Comparison of ENCODE assay signal across 16 mouse cellular contexts in genomic region chr11:52060315-52060714, GRCm38 (mm10).
"Had no signal": no experiment of that assay in that cellular context is flagged by ENCODE, and none has a peak within 500 bp of the region (broad histone marks: within the 10 kb centered on the region; RNA-seq: fewer than 3 reads in every experiment).

No protein-coding gene starts in this region.

- H3K4me2 ChIP-seq: neural tube, embryonic 13.5 days; neural tube, embryonic 15.5 days; stomach, embryonic 15.5 days had no signal

- H3K9me3 ChIP-seq: neural tube, embryonic 13.5 days; neural tube, embryonic 15.5 days; stomach, embryonic 15.5 days had no signal

- H3K36me3 ChIP-seq: neural tube, embryonic 13.5 days; neural tube, embryonic 15.5 days; stomach, embryonic 15.5 days had no signal

- H3K27ac ChIP-seq: neural tube, embryonic 13.5 days; neural tube, embryonic 15.5 days; stomach, embryonic 15.5 days; stomach, postnatal 0 days had no signal

- H3K27me3 ChIP-seq: neural tube, embryonic 13.5 days; neural tube, embryonic 15.5 days; stomach, embryonic 15.5 days had no signal

- H3K9ac ChIP-seq: neural tube, embryonic 13.5 days; neural tube, embryonic 15.5 days; stomach, embryonic 15.5 days had no signal

- H3K4me1 ChIP-seq: neural tube, embryonic 13.5 days; neural tube, embryonic 15.5 days; stomach, embryonic 15.5 days had no signal

- DNase-seq: retina, postnatal 1 day; right cerebral cortex, adult 18-20 months; right cerebral cortex, postnatal 14 days; right cerebral cortex, postnatal 25 days; right cerebral cortex, postnatal 4 days; spleen, adult 18-20 months; thymus, adult 18-20 months; thymus, adult 2 months; thymus, postnatal 14 days; thymus, postnatal 25 days; thymus, postnatal 36 days; thymus, postnatal 4 days had no signal

- H3K4me3 ChIP-seq: neural tube, embryonic 13.5 days; neural tube, embryonic 15.5 days; stomach, embryonic 15.5 days had no signal
